Mouse (Mus musculus) activated CD4-positive, CD25-positive, alpha-beta regulatory T cell, adult 4 months (primary cell): ENCODE data around the gene Tspan12. TPM values are rescaled to one million over a fixed set of nuclear protein-coding genes. Genes with fewer than 3 reads are reported as not detected.

Experiments
- ATAC-seq: one replicate; pipeline ENCODE4 v1.8.0; 2017
- polyA plus RNA-seq, 2 experiments: library from polyadenylated mRNA; unstranded; fragments of 100-300 nt; shearing (Covaris generic); gene quantifications; one replicate each; pipeline ENCODE4 v1.2.1; 2017

Gene Tspan12
- polyA plus RNA-seq, 2 experiments from 2014 or later, result not detected

- no peak for ATAC-seq
Measured at GRCm38 (mm10) chr6:21768745-21769446, 83.4 kb downstream of the Tspan12 start.

GRCm38 (mm10) chr6:21767787-21768221 lies 84.5 kb downstream of the Tspan12 start:
- ATAC-seq, result no peak

DNA sequence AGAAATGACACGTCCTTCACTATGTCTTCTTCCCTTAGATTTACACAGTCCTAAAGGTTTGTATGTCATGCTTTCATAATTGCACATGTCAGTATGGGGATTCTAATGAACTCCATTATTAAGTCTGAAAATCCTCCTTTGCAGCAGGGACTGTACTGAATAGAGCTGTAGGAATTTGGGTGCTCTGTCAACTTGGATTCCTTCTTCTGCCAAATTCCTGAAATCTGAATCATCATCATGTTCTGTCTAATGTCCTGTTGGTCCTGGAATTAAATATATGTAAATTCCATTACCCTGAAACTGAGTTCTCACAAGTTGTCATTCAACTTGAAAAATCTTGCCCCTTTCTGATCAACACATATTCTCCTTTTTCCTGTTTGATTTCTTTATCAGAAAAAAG lies 104.8 kb downstream of the Tspan12 start:
- no peak for ATAC-seq

DNA sequence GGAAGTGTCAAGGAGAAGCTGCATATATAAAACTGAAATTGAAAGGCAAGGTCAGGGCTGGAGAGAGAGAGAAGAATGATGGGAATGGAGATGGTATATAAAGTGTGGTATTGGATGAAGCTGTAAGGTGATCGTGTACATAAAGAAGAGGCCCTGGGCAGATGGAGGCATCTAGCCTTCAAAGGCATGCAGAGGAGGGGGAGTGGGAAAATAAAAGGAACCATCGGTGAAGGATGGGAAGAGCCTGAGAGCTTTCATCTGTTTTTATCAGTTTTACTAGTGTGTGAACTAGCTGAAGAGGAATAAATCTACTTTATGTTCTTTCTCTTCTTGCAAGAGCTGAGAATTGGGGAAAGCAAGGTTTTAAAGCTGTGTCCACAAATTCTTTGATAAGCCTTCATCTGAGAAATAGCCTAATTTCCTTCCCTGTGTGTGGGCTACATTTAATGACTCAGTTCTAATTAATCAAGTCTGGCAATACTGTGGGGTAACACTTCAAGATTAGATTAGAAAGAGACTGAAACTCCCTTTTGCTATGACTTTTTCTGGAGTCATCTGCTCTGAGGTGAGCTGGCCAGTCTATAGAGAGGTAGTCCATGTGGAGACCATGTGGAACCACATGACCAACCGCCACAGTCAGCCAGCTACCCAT lies 107.6 kb downstream of the Tspan12 start:
- ATAC-seq, result no peak

GRCm38 (mm10) chr6:21740606-21741005 lies 111.7 kb downstream of the Tspan12 start:
- no peak for ATAC-seq

DNA sequence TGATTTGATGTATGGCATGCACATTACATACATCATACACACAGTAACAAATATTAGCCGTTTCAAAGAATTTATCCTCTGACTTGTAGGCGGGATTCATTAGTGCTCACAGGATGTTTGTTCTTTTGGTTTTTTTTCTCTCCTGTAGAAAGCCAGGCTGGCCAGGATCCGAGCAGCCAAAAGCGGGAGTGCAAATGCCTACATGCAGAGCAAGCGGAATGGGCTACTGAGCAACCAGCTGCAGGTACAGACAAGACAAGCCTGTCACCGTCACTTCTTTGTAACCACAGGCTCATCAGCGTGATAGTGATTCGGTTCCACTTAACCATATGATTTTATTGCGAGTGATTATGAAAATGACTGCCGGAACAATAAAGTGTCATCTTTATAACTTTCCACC lies 130.1 kb downstream of the Tspan12 start:
- no peak for ATAC-seq

Other genes with a start within 250 kb of the Tspan12 start
- 100 to 1,000 TPM in 1 of 2 experiments, 10 to 100 TPM in 1; 57.6 to 114 TPM for gene Ing3, start 97.1 kb upstream of the Tspan12 start, polyA plus RNA-seq
- gene Cped1, start 133.4 kb upstream of the Tspan12 start, polyA plus RNA-seq, result under 1 TPM in 1 of 2 experiments, not detected in 1; 0.29 TPM